In genomic region chr4:135572276-135572675, GRCm38 (mm10) we compare ENCODE assay signal across 10 mouse cellular contexts. TPM values are rescaled to one million over a fixed set of nuclear protein-coding genes. Genes with fewer than 3 reads are reported as not detected.
DNase-seq lines count a peak whose midpoint lies in the region; ATAC-seq and TF ChIP-seq lines count a peak whose summit lies in the region.
"Had no signal": no experiment of that assay in that cellular context is flagged by ENCODE, and none has a peak within 500 bp of the region (broad histone marks: within the 10 kb centered on the region; RNA-seq: fewer than 3 reads in every experiment).

No protein-coding gene starts in this region.

- peaks cover 60% of the 10 kb centered on the region for H3K4me1 ChIP-seq in heart, embryonic 16.5 days (ENCODE audit: control insufficient read depth, insufficient read depth, low read length)
- peaks cover 3 to 13% of the 10 kb centered on the region in 2 experiments; a peak in 3 of 4 replicates for H3K4me1 ChIP-seq in MEL (ENCODE audit: control insufficient read depth in 1 of 2, insufficient read depth in 2 of 2, low read length in 2 of 2)
- H3K4me1 ChIP-seq in limb, embryonic 15.5 days = peaks cover 67% of the 10 kb centered on the region

- H3K4me2 ChIP-seq in heart, embryonic 16.5 days (ENCODE audit: low read depth, low read length) = peak overlapping the region; percentile 79
- peak overlapping the region; percentile 21 for H3K4me2 ChIP-seq in limb, embryonic 15.5 days

- ATAC-seq in heart, embryonic 16.5 days (replicated peaks; ENCODE audit: extremely low read depth, insufficient read depth, low FRiP score) = no peak
- no peak for ATAC-seq in limb, embryonic 15.5 days (ENCODE audit: insufficient number of reproducible peaks, low FRiP score, low TSS enrichment, low read depth)
- ATAC-seq: inflammation-experienced regulatory T-cells, adult 6 months had no signal

- no peak for TF ChIP-seq CTCF in MEL (IDR thresholded peaks at IDR 0.05 in 2 of 3, conservative IDR thresholded peaks at IDR 0.05 in 1 of 3; ENCODE audit: control insufficient read depth in 1 of 3, insufficient read depth in 1 of 3, low read depth in 2 of 3, low read length in 3 of 3, poor library complexity in 1 of 3, severe bottlenecking in 1 of 3)

- peak overlapping the region; percentile 85 for H3K27ac ChIP-seq in heart, embryonic 16.5 days (ENCODE audit: low read length)
- no peak overlapping the region for H3K27ac ChIP-seq in MEL (ENCODE audit: control insufficient read depth, low read depth, low read length)
- peak overlapping the region; percentile 65; the same call in 1 of the 2 replicates for H3K27ac ChIP-seq in limb, embryonic 15.5 days
- H3K27ac ChIP-seq: layer of hippocampus, adult 2 months had no signal

- no peak for TF ChIP-seq RAD21 in MEL (IDR thresholded peaks at IDR 0.05; ENCODE audit: low read depth, low read length)

- no peaks in the 10 kb centered on the region for H3K79me2 ChIP-seq in MEL (ENCODE audit: control insufficient read depth, insufficient read depth, low read length, poor library complexity)

- H3K9ac ChIP-seq in heart, embryonic 16.5 days (ENCODE audit: low read length) = peak overlapping the region; percentile 75
- no peak overlapping the region for H3K9ac ChIP-seq in MEL (ENCODE audit: control insufficient read depth, low read depth, low read length, poor library complexity, severe bottlenecking)
- H3K9ac ChIP-seq in limb, embryonic 15.5 days = no peak overlapping the region

- H3K4me3 ChIP-seq in heart, embryonic 16.5 days (ENCODE audit: low read length) = peak overlapping the region; percentile 53
- H3K4me3 ChIP-seq in MEL (ENCODE audit: control insufficient read depth in 1 of 2, insufficient read depth in 1 of 2, low read depth in 2 of 2, low read length in 2 of 2) = no peak overlapping the region
- peak overlapping the region; percentile 33 for H3K4me3 ChIP-seq in limb, embryonic 15.5 days

- no peak for TF ChIP-seq EP300 in MEL (IDR thresholded peaks at IDR 0.05; ENCODE audit: low read depth in 1 of 2, low read length in 2 of 2)

- no peak for TF ChIP-seq POLR2A in MEL (IDR thresholded peaks at IDR 0.05; ENCODE audit: control insufficient read depth in 1 of 2, insufficient read depth in 1 of 2, low read depth in 1 of 2, low read length in 2 of 2, poor library complexity in 1 of 2)

- H3K27me3 ChIP-seq in heart, embryonic 16.5 days (ENCODE audit: control insufficient read depth, insufficient read depth, low read length) = peaks cover 7% of the 10 kb centered on the region; the same call in 1 of the 2 replicates
- H3K27me3 ChIP-seq in MEL (ENCODE audit: control insufficient read depth in 1 of 2, insufficient read depth in 2 of 2, low read length in 2 of 2) = peaks cover 0 to 2% of the 10 kb centered on the region in 2 experiments; a peak in 1 of 4 replicates
- H3K27me3 ChIP-seq in limb, embryonic 15.5 days = peaks cover 57% of the 10 kb centered on the region

- DNase-seq in heart, adult 9 months (ENCODE audit: low spot score in 2 of 2) = no peak
- DNase-seq in 3T3-L1 (ENCODE audit: low read depth, low spot score) (peak; percentile 19), MEL (ENCODE audit: low read depth, low spot score) (peak; percentile 47)
- DNase-seq in cerebellum, adult 9-10 months = no peak
- no peak for DNase-seq in spleen, postnatal 36 days (ENCODE audit: low spot score in 2 of 2)
- no peak for DNase-seq in adrenal gland, adult (ENCODE audit: inconsistent age in 2 of 2, low spot score in 1 of 2)

- no peaks in the 10 kb centered on the region for H3K36me3 ChIP-seq in heart, embryonic 16.5 days (ENCODE audit: control insufficient read depth, insufficient read depth)
- H3K36me3 ChIP-seq in MEL (ENCODE audit: control insufficient read depth in 1 of 2, insufficient read depth in 2 of 2, low read length in 2 of 2) = peaks cover 0 to 5% of the 10 kb centered on the region in 2 experiments; a peak in 2 of 4 replicates
- no peaks in the 10 kb centered on the region for H3K36me3 ChIP-seq in limb, embryonic 15.5 days

- H3K9me3 ChIP-seq in heart, embryonic 16.5 days (replicated peaks; ENCODE audit: control insufficient read depth, low read length) = no peaks in the 10 kb centered on the region
- H3K9me3 ChIP-seq in MEL (replicated peaks; ENCODE audit: insufficient read depth, low read length) = no peaks in the 10 kb centered on the region
- H3K9me3 ChIP-seq in limb, embryonic 15.5 days = no peaks in the 10 kb centered on the region

- WGBS in heart, embryonic 16.5 days = 38% methylated on average over 8 of the region's 8 CpGs
- WGBS in limb, embryonic 15.5 days = 9% methylated on average over 8 of the region's 8 CpGs

TF ChIP-seq in MEL, 35 proteins besides CTCF, POLR2A, EP300 and RAD21:
- TF ChIP-seq SMC3 (IDR thresholded peaks at IDR 0.05; ENCODE audit: low read depth, low read length) (no peak), JUND (IDR thresholded peaks at IDR 0.05; ENCODE audit: low read depth, low read length) (no peak), CHD2 (IDR thresholded peaks at IDR 0.05; ENCODE audit: low read length) (no peak), ZKSCAN1 (IDR thresholded peaks at IDR 0.05; ENCODE audit: low read depth, low read length) (no peak), MAFK (IDR thresholded peaks at IDR 0.05; ENCODE audit: borderline replicate concordance, low read depth, low read length) (no peak), RCOR1 (IDR thresholded peaks at IDR 0.05; ENCODE audit: low read depth, low read length) (no peak), NELFE (IDR thresholded peaks at IDR 0.05; ENCODE audit: low read depth, low read length) (no peak), ETS1 (IDR thresholded peaks at IDR 0.05; ENCODE audit: low read depth, low read length) (no peak), MXI1 (IDR thresholded peaks at IDR 0.05; ENCODE audit: low read depth, low read length) (no peak), SIN3A (IDR thresholded peaks at IDR 0.05; ENCODE audit: low read length) (no peak), USF1 (IDR thresholded peaks at IDR 0.05; ENCODE audit: low read depth, low read length) (no peak), TCF12 (IDR thresholded peaks at IDR 0.05; ENCODE audit: low read depth, low read length) (no peak), NRF1 (IDR thresholded peaks at IDR 0.05; ENCODE audit: insufficient read depth, low read depth, low read length, poor library complexity, severe bottlenecking) (no peak)

RNA-seq across cellular contexts. Expression of gene Grhl3, which starts 1.2 kb away (rescaled TPM):
- 6.8 TPM in 2 replicates for polyA plus RNA-seq in heart, embryonic 16.5 days (2015; fragmentation: Nextera tagmentation; extraction: Ambion mirVana)
- not detected in 2 replicates for total RNA-seq in MEL (2012; rRNA removed)
- not detected for polyA plus RNA-seq in MEL (2012; ENCODE audit: insufficient read depth in 1 of 2, insufficient read length in 2 of 2, low read depth in 1 of 2, low replicate concordance in 2 of 2, missing spikeins in 1 of 2)
- 56.8 and 59.4 TPM in 2 replicates for polyA plus RNA-seq in limb, embryonic 15.5 days (2015; fragmentation: Nextera tagmentation; extraction: Ambion mirVana)
- polyA plus RNA-seq: inflammation-experienced regulatory T-cells, adult 6 months had no signal

Comparison
In these comparisons a context has a peak if more than half of its experiments do, and no peak if none do; other contexts are left out.
1. H3K4me3 ChIP-seq: peak in heart, embryonic 16.5 days (single experiment) and limb, embryonic 15.5 days (single experiment); none in MEL (0 of 2).
2. DNase-seq: peak in 3T3-L1 (single experiment) and MEL (single experiment); none in heart, adult 9 months (0 of 2), cerebellum, adult 9-10 months (single experiment), spleen, postnatal 36 days (0 of 2) and adrenal gland, adult (0 of 2).